Mouse (Mus musculus) large intestine, adult 2 months (tissue): ENCODE results near the gene Vmn1r77. TPM values are rescaled to one million over a fixed set of nuclear protein-coding genes. Genes with fewer than 3 reads are reported as not detected.
"Not testable (repeated sequence)": the region's sequence is repeated elsewhere in the genome, so short reads cannot be mapped to it uniquely, and the experiment has no call there.

Experiments used
- DNase-seq: peaks from one replicate; pipeline ENCODE4 v3.0.0-alpha.2; 2012; ENCODE audit warnings: low read depth, low spot score
- WGBS: fragments of 180-500 bp; shearing (Covaris S2); methylation state at CpG from one replicate; pipeline ENCODE4 v1.1.7; 2018; 5-methylcytosine and 5-hydroxymethylcytosine counted together
- polyA plus RNA-seq: library from polyadenylated mRNA; depleted of rRNA; stranded (reverse); fragments of >200 nt; gene quantifications from 2 replicates; pipeline ENCODE4 v1.2.3, GENCODE M21; 2012; rRNA removed

Gene Vmn1r77
- polyA plus RNA-seq = not detected in 2 replicates

DNA sequence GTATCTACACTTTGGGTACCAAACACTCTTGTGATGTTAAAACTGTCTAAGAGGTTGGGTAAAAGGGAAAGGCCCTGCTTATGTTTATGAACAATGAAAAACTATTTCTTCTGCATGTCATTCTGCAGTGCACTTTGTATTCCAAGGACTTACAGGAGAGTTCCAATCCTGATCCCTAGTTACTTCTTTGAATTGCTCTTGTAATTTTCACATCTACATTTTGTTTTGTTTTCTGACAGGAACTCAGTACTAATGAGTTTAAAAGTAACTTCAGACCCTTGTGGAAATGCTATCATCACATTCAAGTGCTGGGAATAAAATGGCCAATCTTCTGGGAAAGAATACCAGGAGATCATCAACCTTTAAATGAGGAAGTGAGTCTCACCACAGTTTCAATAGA is at the start of gene Vmn1r77:
Gene Vmn1r77 (plus strand): TSS at position 301 of the 400 bp plus-strand sequence.
- not testable (repeated sequence) for DNase-seq

DNA sequence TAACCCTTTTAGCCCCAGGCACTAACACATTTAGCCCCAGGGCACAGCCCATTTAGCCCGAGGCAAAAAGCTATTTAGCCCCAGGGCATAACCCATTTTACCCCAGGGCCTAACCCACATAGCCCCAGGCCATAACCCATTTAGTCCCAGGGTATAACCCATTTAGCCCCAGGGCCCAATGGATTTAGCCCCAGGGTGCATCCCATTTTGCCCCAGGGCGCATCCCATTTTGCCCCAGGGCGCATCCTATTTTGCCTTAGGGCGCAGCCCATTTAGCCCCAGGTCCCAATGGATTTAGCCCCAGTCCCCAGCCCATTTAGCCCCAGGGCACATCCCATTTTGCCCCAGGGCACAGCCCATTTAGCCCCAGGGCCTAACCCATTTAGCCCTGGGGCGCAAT is 25.1 kb upstream of the Vmn1r77 start:
- WGBS = 96% methylated on average over 5 of the region's 5 CpGs

DNA sequence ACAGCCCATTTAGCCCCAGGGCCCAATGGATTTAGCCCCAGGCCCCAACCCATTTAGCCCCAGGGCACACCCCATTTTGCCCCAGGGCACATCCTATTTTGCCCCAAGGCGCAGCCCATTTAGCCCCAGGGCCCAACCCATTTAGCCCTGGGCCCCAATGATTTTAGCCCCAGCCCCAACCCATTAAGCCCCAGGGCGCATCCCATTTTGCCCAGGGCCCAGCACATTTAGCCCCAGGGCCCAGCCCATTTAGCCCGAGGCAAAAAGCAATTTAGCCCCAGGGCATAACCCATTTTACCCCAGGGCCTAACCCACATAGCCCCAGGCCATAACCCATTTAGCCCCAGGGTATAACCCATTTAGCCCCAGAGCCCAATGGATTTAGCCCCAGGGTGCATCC is 24.2 kb upstream of the Vmn1r77 start:
- WGBS = 89% methylated on average over 3 of the region's 3 CpGs
- DNase-seq = not testable (repeated sequence)

More for the DNA sequence above, 25.1 kb upstream of the Vmn1r77 start:
- DNase-seq = not testable (repeated sequence)

DNA sequence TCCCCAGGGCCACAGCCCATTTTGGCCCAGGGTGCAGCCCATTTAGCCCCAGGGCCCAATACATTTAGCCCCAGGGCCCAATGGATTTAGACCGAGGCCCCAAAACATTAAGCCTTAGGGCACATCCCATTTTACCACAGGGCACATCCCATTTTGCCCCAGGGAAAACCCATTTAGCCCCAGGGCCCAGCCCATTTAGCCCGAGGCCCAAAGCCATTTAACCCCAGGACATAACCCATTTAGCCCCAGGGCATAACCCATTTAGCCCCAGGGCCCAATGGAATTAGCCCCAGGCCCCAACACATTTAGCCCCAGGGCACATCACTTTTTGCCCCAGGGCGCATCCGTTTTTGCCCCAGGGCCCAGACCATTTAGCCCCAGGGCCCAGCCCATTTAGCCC is 23.4 kb upstream of the Vmn1r77 start:
- 81% methylated on average over 4 of the region's 4 CpGs for WGBS
- DNase-seq = no peak

DNA sequence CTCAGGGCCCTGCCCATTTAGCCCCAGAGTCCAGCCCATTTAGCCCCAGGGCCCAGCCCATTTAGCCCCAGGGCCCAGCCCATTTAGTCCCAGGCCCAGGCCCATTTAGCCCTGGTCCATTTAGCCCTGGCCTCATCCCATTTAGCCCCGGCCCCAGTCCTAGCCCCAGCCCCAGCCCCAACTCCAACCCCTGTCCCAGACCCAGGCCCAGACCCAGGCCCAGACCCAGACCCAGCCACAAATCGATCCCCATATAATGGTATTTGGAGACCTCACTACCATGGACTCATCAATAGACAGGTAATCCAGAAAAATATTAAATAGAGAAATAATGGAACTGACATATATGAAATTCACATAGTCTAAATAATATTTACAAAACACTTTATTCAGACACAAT is 18.7 kb upstream of the Vmn1r77 start:
- not testable (repeated sequence) for DNase-seq
- 87% methylated on average over 2 of the region's 2 CpGs for WGBS

DNA sequence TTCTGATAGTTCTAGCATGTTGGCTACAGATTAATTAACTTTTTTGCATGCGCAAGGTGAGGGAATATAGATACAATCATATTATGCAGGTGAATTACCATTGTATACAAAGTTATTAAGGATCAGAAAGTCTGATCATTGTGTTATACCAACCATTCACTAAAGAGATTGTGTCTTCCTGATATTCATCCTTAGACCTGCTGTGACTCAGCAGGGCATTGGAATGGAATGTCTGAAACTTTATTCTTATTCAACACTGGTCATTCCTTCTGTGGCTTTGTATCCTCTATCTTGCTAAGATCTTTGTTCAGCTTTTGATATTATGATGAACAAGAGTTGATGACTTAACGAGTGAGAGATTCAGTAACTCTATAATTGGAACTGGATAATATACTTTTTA is 4.1 kb downstream of the Vmn1r77 start:
- WGBS = 68% methylated on average over 2 of the region's 2 CpGs
- no peak for DNase-seq

Other genes starting within 250 kb of the Vmn1r77 start
- not detected in 2 replicates for gene Vmn1r74, start 202.8 kb upstream of the Vmn1r77 start, polyA plus RNA-seq
- not detected in 2 replicates for gene Vmn1r75, start 162.1 kb upstream of the Vmn1r77 start, polyA plus RNA-seq
- not detected in 2 replicates for gene Vmn1r76, start 98.5 kb upstream of the Vmn1r77 start, polyA plus RNA-seq
- not detected in 2 replicates for gene Vmn1r78, start 113.5 kb downstream of the Vmn1r77 start, polyA plus RNA-seq
- not detected in 2 replicates for gene Vmn1r79, start 134.5 kb downstream of the Vmn1r77 start, polyA plus RNA-seq
- gene Vmn1r80, start 152.5 kb downstream of the Vmn1r77 start, polyA plus RNA-seq = not detected in 2 replicates
- not detected in 2 replicates for gene Vmn1r81, start 231.5 kb downstream of the Vmn1r77 start, polyA plus RNA-seq